In the genomic region with DNA sequence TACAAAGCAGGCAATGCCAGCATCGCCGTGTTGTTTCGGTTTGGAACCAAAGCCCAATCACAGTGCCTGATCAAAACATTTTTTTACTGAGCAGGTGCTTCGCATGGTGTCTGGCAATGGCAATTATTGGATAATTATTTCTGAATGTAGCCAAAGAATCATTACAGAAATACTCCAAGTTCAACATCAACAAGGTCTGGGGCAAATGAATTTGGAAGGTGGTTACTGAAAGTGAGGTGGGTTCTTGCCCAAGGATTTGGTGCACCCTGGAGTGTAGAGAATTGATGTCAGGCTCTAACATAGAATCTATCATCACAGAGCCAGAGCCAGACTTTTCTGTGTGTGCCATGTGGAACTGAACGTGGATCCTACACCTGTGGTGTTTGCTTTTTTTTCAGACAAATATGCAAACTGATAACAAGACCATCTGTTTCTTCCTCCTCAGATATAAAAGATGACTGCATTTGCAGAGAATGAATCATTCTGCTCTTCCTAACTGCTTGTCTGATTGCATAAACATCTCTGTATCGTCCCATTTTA, we compare ENCODE assay signal across 17 mouse cellular contexts.
A peak's percentile ranks its signal among the peaks of the same experiment; 100 is the strongest.
DNase-seq lines count a peak whose midpoint lies in the region; ATAC-seq lines count a peak whose summit lies in the region.
"Had no signal": no experiment of that assay in that cellular context is flagged by ENCODE, and none has a peak within 500 bp of the region (broad histone marks: within the 10 kb centered on the region; RNA-seq: fewer than 3 reads in every experiment).

No protein-coding gene starts in this region.

- no peaks in the 10 kb centered on the region for H3K36me3 ChIP-seq in heart, embryonic 12.5 days
- H3K36me3 ChIP-seq: embryonic facial prominence, embryonic 13.5 days; heart, embryonic 10.5 days; hindbrain, embryonic 15.5 days; midbrain, embryonic 13.5 days had no signal

- no peak for DNase-seq in cerebellum, adult 9-11 months
- peak; percentile 27 to 56 for DNase-seq in frontal cortex, adult 2 months (ENCODE audit: extremely low spot score in 1 of 2, low spot score in 1 of 2)
- no peak for DNase-seq in frontal cortex, postnatal 14 days (ENCODE audit: low spot score in 2 of 2)
- DNase-seq in brain, embryonic 18.5 days (ENCODE audit: low read depth, low spot score), result peak; percentile 42
- DNase-seq in layer of hippocampus, postnatal 14 days (ENCODE audit: low spot score in 2 of 2), result peak; percentile 37 to 72
- DNase-seq in adrenal gland, adult 18-20 months (ENCODE audit: low spot score in 2 of 2), result no peak
- DNase-seq: gastrocnemius, postnatal 25 days; kidney, adult 11 months; kidney, postnatal 25 days; lung, adult 2 months; lung, postnatal 4 days had no signal

- no peaks in the 10 kb centered on the region for H3K4me1 ChIP-seq in heart, embryonic 12.5 days (replicated peaks)
- H3K4me1 ChIP-seq: embryonic facial prominence, embryonic 13.5 days; heart, embryonic 10.5 days; hindbrain, embryonic 15.5 days; midbrain, embryonic 13.5 days had no signal

- H3K4me2 ChIP-seq in heart, embryonic 12.5 days, result no peak overlapping the region
- H3K4me2 ChIP-seq: embryonic facial prominence, embryonic 13.5 days; hindbrain, embryonic 15.5 days; midbrain, embryonic 13.5 days had no signal

- no peak overlapping the region for H3K9ac ChIP-seq in heart, embryonic 12.5 days
- H3K9ac ChIP-seq: embryonic facial prominence, embryonic 13.5 days; hindbrain, embryonic 15.5 days; midbrain, embryonic 13.5 days had no signal

- H3K9me3 ChIP-seq in heart, embryonic 12.5 days (replicated peaks), result no peaks in the 10 kb centered on the region
- H3K9me3 ChIP-seq: embryonic facial prominence, embryonic 13.5 days; heart, embryonic 10.5 days; hindbrain, embryonic 15.5 days; midbrain, embryonic 13.5 days had no signal

- ATAC-seq in cerebellum, adult (ENCODE audit: insufficient number of reproducible peaks, low FRiP score, low TSS enrichment), result peak; percentile 65; the same call in 1 of the 2 replicates
- ATAC-seq in heart, embryonic 12.5 days (ENCODE audit: insufficient number of reproducible peaks, low FRiP score), result no peak
- ATAC-seq: midbrain, embryonic 13.5 days had no signal

- H3K4me3 ChIP-seq in heart, embryonic 12.5 days, result no peak overlapping the region
- H3K4me3 ChIP-seq: embryonic facial prominence, embryonic 13.5 days; heart, embryonic 10.5 days; hindbrain, embryonic 15.5 days; midbrain, embryonic 13.5 days had no signal

- 83% methylated on average over 6 of the region's 6 CpGs for WGBS in heart, embryonic 12.5 days

- H3K27ac ChIP-seq in heart, embryonic 12.5 days (ENCODE audit: poor library complexity, severe bottlenecking), result no peak overlapping the region
- H3K27ac ChIP-seq: embryonic facial prominence, embryonic 13.5 days; heart, embryonic 10.5 days; hindbrain, embryonic 15.5 days; midbrain, embryonic 13.5 days had no signal

- no peaks in the 10 kb centered on the region for H3K27me3 ChIP-seq in heart, embryonic 12.5 days (replicated peaks)
- H3K27me3 ChIP-seq: embryonic facial prominence, embryonic 13.5 days; hindbrain, embryonic 15.5 days; midbrain, embryonic 13.5 days had no signal

Comparison
In these comparisons a context has a peak if more than half of its experiments do, and no peak if none do; other contexts are left out.
1. DNase-seq: peak in frontal cortex, adult 2 months (2 of 2), brain, embryonic 18.5 days (single experiment) and layer of hippocampus, postnatal 14 days (2 of 2); none in cerebellum, adult 9-11 months (single experiment), frontal cortex, postnatal 14 days (0 of 2) and adrenal gland, adult 18-20 months (0 of 2).